Mouse (Mus musculus): ENCODE results near the gene Slc35d2. TPM values are rescaled to one million over a fixed set of nuclear protein-coding genes. Genes with fewer than 3 reads are reported as not detected.

The Slc35d2 gene
- total RNA-seq (2014; rRNA removed) (48.8 and 49.7 TPM in 2 replicates), polyA plus RNA-seq (2012; rRNA removed) (33.1 and 33.7 TPM in 2 replicates)

- H3K27me3 ChIP-seq (ENCODE audit: control insufficient read depth, insufficient read depth, low read length), result no peaks in the 10 kb centered on the region
- peaks cover 27% of the 10 kb centered on the region for H3K4me1 ChIP-seq (ENCODE audit: control insufficient read depth, insufficient read depth, low read length)
- H3K9ac ChIP-seq (ENCODE audit: low read depth, low read length), result peak within 1 kb of the TSS; percentile 92
- no peaks in the 10 kb centered on the region for H3K36me3 ChIP-seq (ENCODE audit: control insufficient read depth, insufficient read depth, low read length)
- H3K4me3 ChIP-seq (ENCODE audit: insufficient read depth, low read depth, low read length), result peak within 1 kb of the TSS; percentile 86
- DNase-seq (ENCODE audit: extremely low read depth, low read depth, low spot score), result peak; percentile 68
- peaks cover 3% of the 10 kb centered on the region; the same call in 1 of the 2 replicates for H3K79me2 ChIP-seq (ENCODE audit: control insufficient read depth, insufficient read depth, low read length)
- WGBS, result 2% methylated on average over 44 of the region's 44 CpGs
- TF ChIP-seq POLR2A (IDR thresholded peaks at IDR 0.05; ENCODE audit: extremely low read depth, insufficient read depth, low read length) (peak; percentile 87), CTCF (IDR thresholded peaks at IDR 0.05; ENCODE audit: low read depth, low read length) (no peak; the same call in 1 of the 2 replicates)
- peak within 1 kb of the TSS; percentile 93 for H3K27ac ChIP-seq (replicated peaks; ENCODE audit: insufficient read depth, low read depth, low read length)
These were observed at the start of gene Slc35d2 for GRCm38 (mm10) chr13:64128858-64129615. Gene Slc35d2, minus strand, starts transcription at chr13:64129368.

- Histone ChIP-seq H3K4me1 (ENCODE audit: control insufficient read depth, insufficient read depth, low read length) (peaks cover 31% of the 10 kb centered on the region), H3K27me3 (ENCODE audit: control insufficient read depth, insufficient read depth, low read length) (no peaks in the 10 kb centered on the region), H3K27ac (replicated peaks; ENCODE audit: insufficient read depth, low read depth, low read length) (peak overlapping the region; percentile 90), H3K4me3 (ENCODE audit: insufficient read depth, low read depth, low read length) (no peak overlapping the region), H3K79me2 (ENCODE audit: control insufficient read depth, insufficient read depth, low read length) (no peaks in the 10 kb centered on the region), H3K36me3 (ENCODE audit: control insufficient read depth, insufficient read depth, low read length) (peaks cover 21% of the 10 kb centered on the region; the same call in 1 of the 2 replicates), H3K9ac (ENCODE audit: low read depth, low read length) (no peak overlapping the region)
- 77% methylated on average over 7 of the region's 7 CpGs for WGBS
- DNase-seq (ENCODE audit: extremely low read depth, low read depth, low spot score), result no peak
- TF ChIP-seq POLR2A (IDR thresholded peaks at IDR 0.05; ENCODE audit: extremely low read depth, insufficient read depth, low read length), result no peak
These were observed 48.8 kb upstream of the Slc35d2 start for GRCm38 (mm10) chr13:64178000-64178399.

- no peak overlapping the region for H3K9ac ChIP-seq (ENCODE audit: low read depth, low read length)
These were observed 40.6 kb upstream of the Slc35d2 start for GRCm38 (mm10) chr13:64169746-64170145.

GRCm38 (mm10) chr13:64163147-64163715 is 34.1 kb upstream of the Slc35d2 start:
- peak; percentile 50 for DNase-seq (ENCODE audit: extremely low read depth, low read depth, low spot score)
- Histone ChIP-seq H3K4me3 (ENCODE audit: insufficient read depth, low read depth, low read length) (peak overlapping the region; percentile 86; the same call in 1 of the 2 replicates), H3K36me3 (ENCODE audit: control insufficient read depth, insufficient read depth, low read length) (peaks cover 2% of the 10 kb centered on the region), H3K27me3 (ENCODE audit: control insufficient read depth, insufficient read depth, low read length) (no peaks in the 10 kb centered on the region), H3K27ac (replicated peaks; ENCODE audit: insufficient read depth, low read depth, low read length) (peak overlapping the region; percentile 1; the same call in 1 of the 2 replicates), H3K79me2 (ENCODE audit: control insufficient read depth, insufficient read depth, low read length) (peaks cover 13% of the 10 kb centered on the region; the same call in 1 of the 2 replicates), H3K4me1 (ENCODE audit: control insufficient read depth, insufficient read depth, low read length) (peaks cover 8% of the 10 kb centered on the region), H3K9ac (ENCODE audit: low read depth, low read length) (peak overlapping the region; percentile 92)
- no peak for TF ChIP-seq POLR2A (IDR thresholded peaks at IDR 0.05; ENCODE audit: extremely low read depth, insufficient read depth, low read length)
- no peak for TF ChIP-seq CTCF (IDR thresholded peaks at IDR 0.05; ENCODE audit: low read depth, low read length)
- WGBS, result 26% methylated on average over 13 of the region's 13 CpGs

More at GRCm38 (mm10) chr13:64169746-64170145, 40.6 kb upstream of the Slc35d2 start:
- WGBS, result 99% methylated on average over 25 of the region's 25 CpGs
- no peak for DNase-seq (ENCODE audit: extremely low read depth, low read depth, low spot score)
- no peak overlapping the region for H3K27ac ChIP-seq (replicated peaks; ENCODE audit: insufficient read depth, low read depth, low read length)
- no peak overlapping the region for H3K4me3 ChIP-seq (ENCODE audit: insufficient read depth, low read depth, low read length)
- TF ChIP-seq CTCF (IDR thresholded peaks at IDR 0.05; ENCODE audit: low read depth, low read length), result no peak
- TF ChIP-seq POLR2A (IDR thresholded peaks at IDR 0.05; ENCODE audit: extremely low read depth, insufficient read depth, low read length), result no peak
- peaks cover 6% of the 10 kb centered on the region; the same call in 1 of the 2 replicates for H3K79me2 ChIP-seq (ENCODE audit: control insufficient read depth, insufficient read depth, low read length)
- no peaks in the 10 kb centered on the region for H3K4me1 ChIP-seq (ENCODE audit: control insufficient read depth, insufficient read depth, low read length)
- peaks cover 20% of the 10 kb centered on the region for H3K36me3 ChIP-seq (ENCODE audit: control insufficient read depth, insufficient read depth, low read length)
- no peaks in the 10 kb centered on the region for H3K27me3 ChIP-seq (ENCODE audit: control insufficient read depth, insufficient read depth, low read length)

GRCm38 (mm10) chr13:64162626-64163025 is 33.5 kb upstream of the Slc35d2 start:
- H3K36me3 ChIP-seq (ENCODE audit: control insufficient read depth, insufficient read depth, low read length), result peaks cover 2% of the 10 kb centered on the region
- H3K27ac ChIP-seq (replicated peaks; ENCODE audit: insufficient read depth, low read depth, low read length), result peak overlapping the region; percentile 68; the same call in 1 of the 2 replicates
- peak overlapping the region; percentile 86 for H3K4me3 ChIP-seq (ENCODE audit: insufficient read depth, low read depth, low read length)
- TF ChIP-seq POLR2A (IDR thresholded peaks at IDR 0.05; ENCODE audit: extremely low read depth, insufficient read depth, low read length) (no peak), CTCF (IDR thresholded peaks at IDR 0.05; ENCODE audit: low read depth, low read length) (no peak)
- peak overlapping the region; percentile 92 for H3K9ac ChIP-seq (ENCODE audit: low read depth, low read length)
- peaks cover 8% of the 10 kb centered on the region for H3K4me1 ChIP-seq (ENCODE audit: control insufficient read depth, insufficient read depth, low read length)
- DNase-seq (ENCODE audit: extremely low read depth, low read depth, low spot score), result no peak
- WGBS, result 8% methylated on average over 14 of the region's 14 CpGs
- no peaks in the 10 kb centered on the region for H3K27me3 ChIP-seq (ENCODE audit: control insufficient read depth, insufficient read depth, low read length)
- peaks cover 13% of the 10 kb centered on the region; the same call in 1 of the 2 replicates for H3K79me2 ChIP-seq (ENCODE audit: control insufficient read depth, insufficient read depth, low read length)

All from liver, adult 2 months (tissue).